Mouse (Mus musculus): ENCODE data around the gene Rps19. TPM values are rescaled to one million over a fixed set of nuclear protein-coding genes. Genes with fewer than 3 reads are reported as not detected.

The Rps19 gene
- polyA plus RNA-seq, 1 experiment from 2014 or later, result 2,138 TPM

GRCm38 (mm10) chr7:24862853-24863252 lies 21.3 kb upstream of the Rps19 start:
- Histone ChIP-seq H3K27me3 (replicated peaks; ENCODE audit: control insufficient read depth, insufficient read depth, low read length) (no peaks in the 10 kb centered on the region), H3K27ac (ENCODE audit: low read depth, low read length) (no peak overlapping the region), H3K4me1 (ENCODE audit: control insufficient read depth, insufficient read depth, low read length) (no peaks in the 10 kb centered on the region), H3K9me3 (replicated peaks; ENCODE audit: control insufficient read depth, low read length) (no peaks in the 10 kb centered on the region), H3K9ac (ENCODE audit: low read length) (no peak overlapping the region), H3K4me2 (ENCODE audit: low read length) (no peak overlapping the region), H3K4me3 (ENCODE audit: low read depth, low read length) (no peak overlapping the region), H3K36me3 (ENCODE audit: control insufficient read depth, insufficient read depth, low read length) (no peaks in the 10 kb centered on the region)
- ATAC-seq, result no peak
- DNase-seq (ENCODE audit: low spot score), result no peak
- 92% methylated on average over 4 of the region's 4 CpGs for WGBS

- 0 out of 2 replicates have a peak, but pooled peaks cover 4% of the 10 kb centered on the region for H3K4me1 ChIP-seq (ENCODE audit: control insufficient read depth, insufficient read depth, low read length)
- ATAC-seq (no peak), DNase-seq (ENCODE audit: low spot score) (no peak)
- H3K27ac ChIP-seq (ENCODE audit: low read depth, low read length), result no peak overlapping the region
- no peaks in the 10 kb centered on the region for H3K36me3 ChIP-seq (ENCODE audit: control insufficient read depth, insufficient read depth, low read length)
- H3K9ac ChIP-seq (ENCODE audit: low read length), result no peak overlapping the region
- H3K27me3 ChIP-seq (replicated peaks; ENCODE audit: control insufficient read depth, insufficient read depth, low read length), result no peaks in the 10 kb centered on the region
- no peak overlapping the region for H3K4me2 ChIP-seq (ENCODE audit: low read length)
- WGBS, result 27% methylated on average over 6 of the region's 6 CpGs
- H3K4me3 ChIP-seq (ENCODE audit: low read depth, low read length), result no peak overlapping the region
- H3K9me3 ChIP-seq (replicated peaks; ENCODE audit: control insufficient read depth, low read length), result no peaks in the 10 kb centered on the region
Observed at GRCm38 (mm10) chr7:24864156-24864555, 20.0 kb upstream of the Rps19 start.

- WGBS, result 16% methylated on average over 17 of the region's 17 CpGs
- no peaks in the 10 kb centered on the region for H3K36me3 ChIP-seq (ENCODE audit: control insufficient read depth, insufficient read depth, low read length)
- H3K27ac ChIP-seq (ENCODE audit: low read depth, low read length), result no peak overlapping the region
- H3K9me3 ChIP-seq (replicated peaks; ENCODE audit: control insufficient read depth, low read length), result no peaks in the 10 kb centered on the region
- no peak overlapping the region for H3K4me2 ChIP-seq (ENCODE audit: low read length)
- H3K4me3 ChIP-seq (ENCODE audit: low read depth, low read length), result no peak overlapping the region
- ATAC-seq, result 0 out of 2 replicates have a peak, but pooled peaks have one; percentile 50
- peak; percentile 61 for DNase-seq (ENCODE audit: low spot score)
- no peak overlapping the region for H3K9ac ChIP-seq (ENCODE audit: low read length)
- H3K27me3 ChIP-seq (replicated peaks; ENCODE audit: control insufficient read depth, insufficient read depth, low read length), result no peaks in the 10 kb centered on the region
- H3K4me1 ChIP-seq (ENCODE audit: control insufficient read depth, insufficient read depth, low read length), result 0 out of 2 replicates have a peak, but pooled peaks cover 4% of the 10 kb centered on the region
Observed at GRCm38 (mm10) chr7:24869080-24869479, 15.1 kb upstream of the Rps19 start.

GRCm38 (mm10) chr7:24869532-24870165 lies 14.5 kb upstream of the Rps19 start, which contains the start of the genes Lypd4 and Dmrtc2:
Gene Lypd4 (minus strand): TSS chr7:24869941.
Gene Dmrtc2 (plus strand): TSS chr7:24870057.
- no peak within 1 kb of the TSS for H3K4me2 ChIP-seq (ENCODE audit: low read length)
- 66% methylated on average over 41 of the region's 41 CpGs for WGBS
- DNase-seq (ENCODE audit: low spot score) (peak; percentile 24), ATAC-seq (peak; percentile 65; the same call in 1 of the 2 replicates)
- H3K36me3 ChIP-seq (ENCODE audit: control insufficient read depth, insufficient read depth, low read length), result no peaks in the 10 kb centered on the region
- H3K9me3 ChIP-seq (replicated peaks; ENCODE audit: control insufficient read depth, low read length), result no peaks in the 10 kb centered on the region
- no peak within 1 kb of the TSS for H3K4me3 ChIP-seq (ENCODE audit: low read depth, low read length)
- no peaks in the 10 kb centered on the region for H3K27me3 ChIP-seq (replicated peaks; ENCODE audit: control insufficient read depth, insufficient read depth, low read length)
- no peak within 1 kb of the TSS for H3K27ac ChIP-seq (ENCODE audit: low read depth, low read length)
- H3K9ac ChIP-seq (ENCODE audit: low read length), result no peak within 1 kb of the TSS
- H3K4me1 ChIP-seq (ENCODE audit: control insufficient read depth, insufficient read depth, low read length), result 0 out of 2 replicates have a peak, but pooled peaks cover 4% of the 10 kb centered on the region

- Histone ChIP-seq H3K4me1 (ENCODE audit: control insufficient read depth, insufficient read depth, low read length) (no peaks in the 10 kb centered on the region), H3K9me3 (replicated peaks; ENCODE audit: control insufficient read depth, low read length) (no peaks in the 10 kb centered on the region), H3K27me3 (replicated peaks; ENCODE audit: control insufficient read depth, insufficient read depth, low read length) (no peaks in the 10 kb centered on the region), H3K36me3 (ENCODE audit: control insufficient read depth, insufficient read depth, low read length) (no peaks in the 10 kb centered on the region), H3K4me3 (ENCODE audit: low read depth, low read length) (no peak overlapping the region), H3K4me2 (ENCODE audit: low read length) (no peak overlapping the region), H3K9ac (ENCODE audit: low read length) (no peak overlapping the region), H3K27ac (ENCODE audit: low read depth, low read length) (no peak overlapping the region)
- ATAC-seq (no peak), DNase-seq (ENCODE audit: low spot score) (no peak)
- 85% methylated on average over 3 of the region's 3 CpGs for WGBS
Observed at GRCm38 (mm10) chr7:24877588-24877987, 6.6 kb upstream of the Rps19 start.

GRCm38 (mm10) chr7:24879620-24880019 lies 4.6 kb upstream of the Rps19 start:
- no peaks in the 10 kb centered on the region for H3K4me1 ChIP-seq (ENCODE audit: control insufficient read depth, insufficient read depth, low read length)
- 4% methylated on average over 2 of the region's 2 CpGs for WGBS
- no peaks in the 10 kb centered on the region for H3K27me3 ChIP-seq (replicated peaks; ENCODE audit: control insufficient read depth, insufficient read depth, low read length)
- H3K9ac ChIP-seq (ENCODE audit: low read length), result no peak overlapping the region
- ATAC-seq, result no peak
- H3K4me2 ChIP-seq (ENCODE audit: low read length), result no peak overlapping the region
- H3K4me3 ChIP-seq (ENCODE audit: low read depth, low read length), result no peak overlapping the region
- no peak for DNase-seq (ENCODE audit: low spot score)
- H3K27ac ChIP-seq (ENCODE audit: low read depth, low read length), result no peak overlapping the region
- no peaks in the 10 kb centered on the region for H3K9me3 ChIP-seq (replicated peaks; ENCODE audit: control insufficient read depth, low read length)
- H3K36me3 ChIP-seq (ENCODE audit: control insufficient read depth, insufficient read depth, low read length), result no peaks in the 10 kb centered on the region

- H3K36me3 ChIP-seq (ENCODE audit: control insufficient read depth, insufficient read depth, low read length), result peaks cover 19% of the 10 kb centered on the region
- no peak overlapping the region for H3K4me2 ChIP-seq (ENCODE audit: low read length)
- WGBS, result 94% methylated on average over 9 of the region's 9 CpGs
- DNase-seq (ENCODE audit: low spot score) (no peak), ATAC-seq (no peak)
- H3K9me3 ChIP-seq (replicated peaks; ENCODE audit: control insufficient read depth, low read length), result no peaks in the 10 kb centered on the region
- H3K27me3 ChIP-seq (replicated peaks; ENCODE audit: control insufficient read depth, insufficient read depth, low read length), result no peaks in the 10 kb centered on the region
- no peak overlapping the region for H3K27ac ChIP-seq (ENCODE audit: low read depth, low read length)
- peaks cover 12% of the 10 kb centered on the region; the same call in 1 of the 2 replicates for H3K4me1 ChIP-seq (ENCODE audit: control insufficient read depth, insufficient read depth, low read length)
- no peak overlapping the region for H3K9ac ChIP-seq (ENCODE audit: low read length)
- no peak overlapping the region for H3K4me3 ChIP-seq (ENCODE audit: low read depth, low read length)
Observed at GRCm38 (mm10) chr7:24882416-24883199, 1.6 kb upstream of the Rps19 start.

GRCm38 (mm10) chr7:24884693-24885291 lies 621 bp downstream of the Rps19 start:
- WGBS, result under 1% methylated on average over 43 of the region's 47 CpGs
- no peaks in the 10 kb centered on the region for H3K27me3 ChIP-seq (replicated peaks; ENCODE audit: control insufficient read depth, insufficient read depth, low read length)
- peaks cover 41% of the 10 kb centered on the region for H3K36me3 ChIP-seq (ENCODE audit: control insufficient read depth, insufficient read depth, low read length)
- DNase-seq (ENCODE audit: low spot score), result peak; percentile 20
- peak overlapping the region; percentile 100 for H3K4me3 ChIP-seq (ENCODE audit: low read depth, low read length)
- peaks cover 12% of the 10 kb centered on the region; the same call in 1 of the 2 replicates for H3K4me1 ChIP-seq (ENCODE audit: control insufficient read depth, insufficient read depth, low read length)
- peak overlapping the region; percentile 100 for H3K9ac ChIP-seq (ENCODE audit: low read length)
- H3K4me2 ChIP-seq (ENCODE audit: low read length), result peak overlapping the region; percentile 87
- no peaks in the 10 kb centered on the region for H3K9me3 ChIP-seq (replicated peaks; ENCODE audit: control insufficient read depth, low read length)
- ATAC-seq, result no peak
- H3K27ac ChIP-seq (ENCODE audit: low read depth, low read length), result peak overlapping the region; percentile 92
